Mouse (Mus musculus) MEL (cell line): Measurements from ENCODE around the gene Il18r1. TPM values are rescaled to one million over a fixed set of nuclear protein-coding genes. Genes with fewer than 3 reads are reported as not detected.
A peak's percentile ranks its signal among the peaks of the same experiment; 100 is the strongest.

Experiments used
- DNase-seq: peaks from one replicate; pipeline ENCODE4 v3.0.0; 2011; ENCODE audit warnings: low read depth, low spot score
- H3K27ac ChIP-seq: 2 replicates; pipeline ENCODE4 v1.5.1; 2012; ENCODE audit warnings: low read depth, mild to moderate bottlenecking, control low read depth, low read length, moderate library complexity; ENCODE audit not compliant: control insufficient read depth
- H3K27me3 ChIP-seq, 2 experiments: fragments of 150-350 bp in 1 of 2; sonication (generic) in 1 of 2; 2 replicates each; pipeline ENCODE4 v1.6.1; 2012; ENCODE audit warnings: low read length in 2 of 2, mild to moderate bottlenecking in 2 of 2, improper control_type of control experiment in 1 of 2, moderate library complexity in 1 of 2; ENCODE audit not compliant: insufficient read depth in 2 of 2, control insufficient read depth in 1 of 2
- H3K36me3 ChIP-seq, 2 experiments: 2 replicates each; pipeline ENCODE4 v1.6.1; 2012 to 2014; ENCODE audit warnings: low read length in 2 of 2, improper control_type of control experiment in 1 of 2, inconsistent platforms in 1 of 2, mild to moderate bottlenecking in 1 of 2; ENCODE audit not compliant: insufficient read depth in 2 of 2, control insufficient read depth in 1 of 2
- H3K4me1 ChIP-seq, 2 experiments: fragments of 150-350 bp in 1 of 2; sonication (generic) in 1 of 2; 2 replicates each; pipeline ENCODE4 v1.6.1; 2012; ENCODE audit warnings: low read length in 2 of 2, improper control_type of control experiment in 1 of 2, mild to moderate bottlenecking in 1 of 2; ENCODE audit not compliant: insufficient read depth in 2 of 2, control insufficient read depth in 1 of 2
- H3K4me3 ChIP-seq, 2 experiments: fragments of 150-350 bp in 1 of 2; sonication (generic) in 1 of 2; 2 replicates each; pipeline ENCODE4 v1.5.1; 2012; ENCODE audit warnings: low read depth in 2 of 2, low read length in 2 of 2, mild to moderate bottlenecking in 2 of 2, moderate library complexity in 2 of 2, control low read depth in 1 of 2, improper control_type of control experiment in 1 of 2; ENCODE audit not compliant: control insufficient read depth in 1 of 2, insufficient read depth in 1 of 2
- H3K79me2 ChIP-seq: 2 replicates; pipeline ENCODE4 v1.6.1; 2012; ENCODE audit warnings: mild to moderate bottlenecking, low read length, moderate library complexity; ENCODE audit not compliant: control insufficient read depth, poor library complexity, insufficient read depth
- H3K9ac ChIP-seq: 2 replicates; pipeline ENCODE4 v1.6.1; 2012; ENCODE audit warnings: low read depth, mild to moderate bottlenecking, control low read depth, low read length, moderate library complexity; ENCODE audit not compliant: control insufficient read depth, poor library complexity, severe bottlenecking
- H3K9me3 ChIP-seq: fragments of 150-350 bp; sonication (generic); replicated peaks from 2 replicates; pipeline ENCODE4 v1.6.1; 2012; ENCODE audit warnings: mild to moderate bottlenecking, low read length, improper control_type of control experiment, moderate library complexity; ENCODE audit not compliant: insufficient read depth
- BHLHE40 ChIP-seq: IDR thresholded peaks from 2 replicates; pipeline ENCODE4 v1.6.1; 2012; ENCODE audit warnings: low read depth, mild to moderate bottlenecking, inconsistent platforms, low read length, improper control_type of control experiment, borderline replicate concordance
- CHD1 ChIP-seq: IDR thresholded peaks from 2 replicates; pipeline ENCODE4 v1.6.1; 2012; ENCODE audit warnings: low read depth, mild to moderate bottlenecking, inconsistent platforms, low read length, improper control_type of control experiment
- CHD2 ChIP-seq: IDR thresholded peaks from 2 replicates; pipeline ENCODE4 v1.6.1; 2011; ENCODE audit warnings: low read length, improper control_type of control experiment
- CTCF ChIP-seq, 3 experiments: IDR thresholded peaks in 2 of 3; conservative IDR thresholded peaks in 1 of 3; 2 replicates each; pipeline ENCODE4 v1.5.1; 2011 to 2012; ENCODE audit warnings: low read length in 3 of 3, low read depth in 2 of 3, mild to moderate bottlenecking in 2 of 3, improper control_type of control experiment in 1 of 3, inconsistent platforms in 1 of 3, mixed read lengths in 1 of 3, moderate library complexity in 1 of 3; ENCODE audit not compliant: control insufficient read depth in 1 of 3, insufficient read depth in 1 of 3, poor library complexity in 1 of 3, severe bottlenecking in 1 of 3
- E2F4 ChIP-seq: IDR thresholded peaks from 2 replicates; pipeline ENCODE4 v1.6.1; 2011; ENCODE audit warnings: low read depth, low read length, improper control_type of control experiment, borderline replicate concordance
- ELF1 ChIP-seq: IDR thresholded peaks from 2 replicates; pipeline ENCODE4 v1.6.1; 2014; ENCODE audit warnings: low read depth, mild to moderate bottlenecking, inconsistent platforms, low read length, improper control_type of control experiment, moderate library complexity
- EP300 ChIP-seq, 2 experiments: IDR thresholded peaks; 2 replicates each; pipeline ENCODE4 v1.6.1; 2011; ENCODE audit warnings: improper control_type of control experiment in 2 of 2, low read length in 2 of 2, low read depth in 1 of 2, mild to moderate bottlenecking in 1 of 2
- HCFC1 ChIP-seq: IDR thresholded peaks from 2 replicates; pipeline ENCODE4 v1.6.1; 2012; ENCODE audit warnings: low read depth, mild to moderate bottlenecking, inconsistent platforms, low read length, improper control_type of control experiment, moderate library complexity
- KAT2A ChIP-seq: conservative IDR thresholded peaks from 2 replicates; pipeline ENCODE4 v1.6.1; 2012; ENCODE audit warnings: low read depth, low read length, improper control_type of control experiment, inconsistent platforms
- MAX ChIP-seq: IDR thresholded peaks from 2 replicates; pipeline ENCODE4 v1.6.1; 2011; ENCODE audit warnings: low read length, improper control_type of control experiment
- MAZ ChIP-seq: IDR thresholded peaks from 2 replicates; pipeline ENCODE4 v1.6.1; 2012; ENCODE audit warnings: low read depth, mild to moderate bottlenecking, inconsistent platforms, low read length, improper control_type of control experiment
- MEF2A ChIP-seq: IDR thresholded peaks from 2 replicates; pipeline ENCODE4 v1.6.1; 2014; ENCODE audit warnings: low read depth, mild to moderate bottlenecking, inconsistent platforms, low read length, improper control_type of control experiment; ENCODE audit not compliant: poor library complexity, insufficient replicate concordance, severe bottlenecking; ENCODE audit errors: extremely low read depth
- MXI1 ChIP-seq: IDR thresholded peaks from 2 replicates; pipeline ENCODE4 v1.6.1; 2011; ENCODE audit warnings: mild to moderate bottlenecking, low read depth, low read length, improper control_type of control experiment
- NELFE ChIP-seq: IDR thresholded peaks from 2 replicates; pipeline ENCODE4 v1.6.1; 2011; ENCODE audit warnings: low read depth, low read length, improper control_type of control experiment
- NRF1 ChIP-seq: IDR thresholded peaks from 2 replicates; pipeline ENCODE4 v1.6.1; 2014; ENCODE audit warnings: low read depth, mild to moderate bottlenecking, inconsistent platforms, low read length, improper control_type of control experiment, moderate library complexity; ENCODE audit not compliant: poor library complexity, insufficient read depth, severe bottlenecking
- POLR2AphosphoS5 ChIP-seq: IDR thresholded peaks from 2 replicates; pipeline ENCODE4 v1.6.1; 2012; ENCODE audit warnings: low read depth, borderline replicate concordance, mild to moderate bottlenecking, inconsistent platforms, low read length, moderate library complexity, mixed read lengths
- RAD21 ChIP-seq: IDR thresholded peaks from 2 replicates; pipeline ENCODE4 v1.6.1; 2011; ENCODE audit warnings: mild to moderate bottlenecking, low read depth, low read length, improper control_type of control experiment
- RCOR1 ChIP-seq: IDR thresholded peaks from 2 replicates; pipeline ENCODE4 v1.6.1; 2012; ENCODE audit warnings: low read depth, mild to moderate bottlenecking, inconsistent platforms, low read length, improper control_type of control experiment
- SMC3 ChIP-seq: IDR thresholded peaks from 2 replicates; pipeline ENCODE4 v1.6.1; 2011; ENCODE audit warnings: low read depth, low read length, improper control_type of control experiment
- TAL1 ChIP-seq: IDR thresholded peaks from 2 replicates; pipeline ENCODE4 v1.6.1; 2012; ENCODE audit warnings: mild to moderate bottlenecking, inconsistent platforms, low read length, moderate library complexity, mixed read lengths
- UBTF ChIP-seq: IDR thresholded peaks from 2 replicates; pipeline ENCODE4 v1.6.1; 2012; ENCODE audit warnings: low read depth, mild to moderate bottlenecking, inconsistent platforms, low read length, improper control_type of control experiment, moderate library complexity, borderline replicate concordance; ENCODE audit not compliant: insufficient read depth
- USF2 ChIP-seq, 2 experiments: IDR thresholded peaks; 2 replicates each; pipeline ENCODE4 v1.6.1; 2011 to 2012; ENCODE audit warnings: improper control_type of control experiment in 2 of 2, low read length in 2 of 2, borderline replicate concordance in 1 of 2, inconsistent platforms in 1 of 2, low read depth in 1 of 2, mild to moderate bottlenecking in 1 of 2; ENCODE audit not compliant: insufficient read depth in 1 of 2
- ZC3H11A ChIP-seq: IDR thresholded peaks from 2 replicates; pipeline ENCODE4 v1.6.1; 2012; ENCODE audit warnings: low read depth, mild to moderate bottlenecking, inconsistent platforms, low read length, improper control_type of control experiment
- ZKSCAN1 ChIP-seq: IDR thresholded peaks from 2 replicates; pipeline ENCODE4 v1.6.1; 2012; ENCODE audit warnings: low read depth, mild to moderate bottlenecking, inconsistent platforms, low read length, improper control_type of control experiment, moderate library complexity
- ZMIZ1 ChIP-seq: IDR thresholded peaks from 2 replicates; pipeline ENCODE4 v1.6.1; 2012; ENCODE audit warnings: low read depth, mild to moderate bottlenecking, inconsistent platforms, low read length, improper control_type of control experiment, moderate library complexity
- polyA plus RNA-seq, 2 experiments: library from polyadenylated mRNA; stranded (reverse) in 1 of 2; unstranded in 1 of 2; fragments of >175 nt in 1 of 2; fragments of >200 nt in 1 of 2; gene quantifications; 2 replicates each; pipeline versions ENCODE4 v1.2.1 to v1.2.4; 2012; ENCODE audit warnings: low replicate concordance in 2 of 2, low read depth in 1 of 2; ENCODE audit not compliant: insufficient read length in 2 of 2, insufficient read depth in 1 of 2, missing spikeins in 1 of 2
- total RNA-seq: library from RNA; depleted of rRNA; stranded (reverse); fragments of 300-350 nt; gene quantifications from 2 replicates; pipeline ENCODE4 v1.2.3, GENCODE M21; 2012

Gene Il18r1
- total and polyA plus RNA-seq, 3 experiments, result 0.08 to 0.10 TPM; not detected in 1

DNA sequence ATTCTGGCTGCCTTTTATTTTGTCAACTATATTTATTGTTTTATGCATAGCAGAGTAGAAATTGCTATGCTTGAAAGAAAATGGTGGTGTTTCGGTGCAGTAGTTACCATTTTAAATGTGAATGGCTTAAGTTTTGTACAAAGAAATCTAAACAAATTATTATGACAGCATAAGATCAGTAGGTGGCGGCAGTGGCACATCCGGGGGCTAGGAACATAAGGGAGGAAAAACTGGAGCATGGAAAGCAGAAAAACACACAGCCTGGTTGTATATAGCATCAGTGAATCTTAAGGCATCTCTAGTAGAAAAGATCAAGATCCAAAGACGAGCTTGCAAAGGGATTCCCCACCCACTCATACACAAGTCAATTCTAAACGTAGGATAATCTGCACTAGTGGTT is 72.2 kb downstream of the Il18r1 start:
- TF ChIP-seq RAD21, result peak; percentile 11
- TF ChIP-seq UBTF, result no peak
- no peak for TF ChIP-seq RCOR1
- TF ChIP-seq SMC3, result no peak
- peak in 2 of 3 experiments; percentile 11 to 25; a peak in 3 of 6 replicates for TF ChIP-seq CTCF (IDR thresholded peaks at IDR 0.05 in 2 of 3, conservative IDR thresholded peaks at IDR 0.05 in 1 of 3; ENCODE audit: control insufficient read depth in 1 of 3, insufficient read depth in 1 of 3, low read depth in 2 of 3, low read length in 3 of 3, poor library complexity in 1 of 3, severe bottlenecking in 1 of 3)
- no peak for TF ChIP-seq ZKSCAN1
- Histone ChIP-seq H3K36me3 (no peaks in the 10 kb centered on the region), H3K4me3 (no peak overlapping the region), H3K79me2 (no peaks in the 10 kb centered on the region), H3K9ac (no peak overlapping the region), H3K27ac (no peak overlapping the region), H3K27me3 (peaks cover 0 to 2% of the 10 kb centered on the region in 2 experiments; a peak in 2 of 4 replicates), H3K9me3 (no peaks in the 10 kb centered on the region), H3K4me1 (no peaks in the 10 kb centered on the region)
- no peak for DNase-seq

- DNase-seq, result peak; percentile 74
- no peaks in the 10 kb centered on the region for H3K4me1 ChIP-seq
- no peak for TF ChIP-seq ELF1
- TF ChIP-seq CHD2, result no peak
- TF ChIP-seq RCOR1, result no peak
- TF ChIP-seq MAZ, result no peak
- no peak for TF ChIP-seq BHLHE40
- TF ChIP-seq NRF1, result no peak
- no peak for TF ChIP-seq HCFC1
- no peak for TF ChIP-seq CHD1
- no peak for TF ChIP-seq USF2 (IDR thresholded peaks at IDR 0.05; ENCODE audit: borderline replicate concordance in 1 of 2, insufficient read depth in 1 of 2, low read depth in 1 of 2, low read length in 2 of 2)
- TF ChIP-seq MXI1, result no peak
- no peak for TF ChIP-seq UBTF
- no peak for TF ChIP-seq E2F4
- TF ChIP-seq MEF2A, result no peak
- no peak for TF ChIP-seq EP300 (IDR thresholded peaks at IDR 0.05; ENCODE audit: low read depth in 1 of 2, low read length in 2 of 2)
- TF ChIP-seq POLR2AphosphoS5, result no peak
- TF ChIP-seq NELFE, result no peak
- no peak for TF ChIP-seq TAL1
- TF ChIP-seq ZC3H11A, result peak; percentile 94
- peak; percentile 53 to 91 (median 75) for TF ChIP-seq CTCF (IDR thresholded peaks at IDR 0.05 in 2 of 3, conservative IDR thresholded peaks at IDR 0.05 in 1 of 3; ENCODE audit: control insufficient read depth in 1 of 3, insufficient read depth in 1 of 3, low read depth in 2 of 3, low read length in 3 of 3, poor library complexity in 1 of 3, severe bottlenecking in 1 of 3)
- peak; percentile 94 for TF ChIP-seq SMC3
- no peak for TF ChIP-seq KAT2A
- no peak for TF ChIP-seq ZMIZ1
- no peak for TF ChIP-seq MAX
- peak; percentile 95 for TF ChIP-seq RAD21
- no peak overlapping the region for H3K4me3 ChIP-seq
- peaks cover 0 to 2% of the 10 kb centered on the region in 2 experiments; a peak in 2 of 4 replicates for H3K27me3 ChIP-seq
- no peaks in the 10 kb centered on the region for H3K79me2 ChIP-seq
- H3K9me3 ChIP-seq, result no peaks in the 10 kb centered on the region
- H3K36me3 ChIP-seq, result no peaks in the 10 kb centered on the region
- no peak overlapping the region for H3K9ac ChIP-seq
- no peak overlapping the region for H3K27ac ChIP-seq
Measured at GRCm38 (mm10) chr1:40544650-40545049, 79.3 kb downstream of the Il18r1 start.
